Mouse (Mus musculus): ENCODE results near the gene Aida.

DNA sequence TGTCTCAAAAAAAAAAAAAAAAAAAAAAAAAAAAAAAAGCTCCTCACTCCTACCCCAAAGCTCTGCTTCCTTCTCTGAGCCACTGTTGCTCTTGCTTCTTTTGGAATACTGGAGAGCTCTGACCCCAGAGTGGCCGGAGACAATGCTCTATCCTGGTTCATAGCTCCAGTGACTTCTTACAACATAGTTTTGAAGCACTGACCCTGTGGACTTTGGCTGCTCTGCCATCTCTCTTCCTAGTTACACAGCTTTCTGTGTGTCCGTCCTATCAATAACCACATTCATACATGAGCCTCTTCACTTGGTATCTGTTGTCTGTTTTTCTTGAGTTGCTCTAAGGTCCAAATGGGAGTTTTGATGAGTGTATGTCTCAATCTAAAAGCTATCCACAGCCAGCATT is 15.7 kb downstream of the Aida start:
- no peak for TF ChIP-seq EP300 (IDR thresholded peaks at IDR 0.05; ENCODE audit: low read depth)
- no peak for TF ChIP-seq CTCF (IDR thresholded peaks at IDR 0.05; ENCODE audit: low read depth)
